Mouse (Mus musculus) midbrain, embryonic 10.5 days (tissue): ENCODE data around the gene Axl. TPM values are rescaled to one million over a fixed set of nuclear protein-coding genes. Genes with fewer than 3 reads are reported as not detected.
"Not testable (repeated sequence)": the region's sequence is repeated elsewhere in the genome, so short reads cannot be mapped to it uniquely, and the experiment has no call there.

Source experiments
- DNase-seq: peaks from one replicate; pipeline ENCODE4 v3.0.0-alpha.2; 2017; ENCODE audit warnings: low spot score
- H3K27ac ChIP-seq: fragments of 300-500 bp; sonication (generic); replicated peaks from 2 replicates; pipeline ENCODE4 v1.5.1; 2016; ENCODE audit warnings: mild to moderate bottlenecking
- H3K27me3 ChIP-seq: fragments of 300-500 bp; sonication (generic); 2 replicates; pipeline ENCODE4 v1.6.1; 2016; ENCODE audit warnings: low read depth, mild to moderate bottlenecking; ENCODE audit not compliant: poor library complexity, severe bottlenecking
- H3K36me3 ChIP-seq: fragments of 300-500 bp; sonication (generic); 2 replicates; pipeline ENCODE4 v1.6.1; 2016; ENCODE audit warnings: mild to moderate bottlenecking, moderate library complexity
- H3K4me1 ChIP-seq: fragments of 300-500 bp; sonication (generic); 2 replicates; pipeline ENCODE4 v1.6.1; 2016
- H3K4me3 ChIP-seq: fragments of 300-500 bp; sonication (generic); 2 replicates; pipeline ENCODE4 v1.5.1; 2016; ENCODE audit warnings: mild to moderate bottlenecking, moderate library complexity
- H3K9me3 ChIP-seq: fragments of 300-500 bp; sonication (generic); replicated peaks from 2 replicates; pipeline ENCODE4 v1.6.1; 2016; ENCODE audit warnings: mild to moderate bottlenecking
- WGBS: fragments of 180-500 bp; shearing (Covaris S2); methylation state at CpG from one replicate; pipeline ENCODE4 v1.1.7; 2016; 5-methylcytosine and 5-hydroxymethylcytosine counted together
- polyA plus RNA-seq: library from polyadenylated mRNA; unstranded; fragments of >200 nt; fragmentation: Nextera tagmentation; extraction: Ambion mirVana; gene quantifications from 2 replicates; pipeline ENCODE4 v1.2.1, GENCODE M21; 2016

Gene Axl
- polyA plus RNA-seq, 1 experiment from 2014 or later: 16.5 TPM

GRCm38 (mm10) chr7:25729862-25730261, 58.6 kb downstream of the Axl start:
- no peaks in the 10 kb centered on the region for H3K27me3 ChIP-seq
- no peak overlapping the region for H3K27ac ChIP-seq
- WGBS: 98% methylated on average over 2 of the region's 2 CpGs
- H3K9me3 ChIP-seq: no peaks in the 10 kb centered on the region
- no peak for DNase-seq
- no peak overlapping the region for H3K4me3 ChIP-seq
- H3K4me1 ChIP-seq: no peaks in the 10 kb centered on the region
- peaks cover 98% of the 10 kb centered on the region for H3K36me3 ChIP-seq

GRCm38 (mm10) chr7:25729396-25729795, 59.1 kb downstream of the Axl start:
- H3K9me3 ChIP-seq: no peaks in the 10 kb centered on the region
- no peak overlapping the region for H3K27ac ChIP-seq
- peaks cover 98% of the 10 kb centered on the region for H3K36me3 ChIP-seq
- H3K27me3 ChIP-seq: no peaks in the 10 kb centered on the region
- DNase-seq: no peak
- WGBS: 59% methylated on average over 2 of the region's 2 CpGs
- no peak overlapping the region for H3K4me3 ChIP-seq
- H3K4me1 ChIP-seq: no peaks in the 10 kb centered on the region

- WGBS: 97% methylated on average over 5 of the region's 5 CpGs
Observed at GRCm38 (mm10) chr7:25727800-25728199, 60.7 kb downstream of the Axl start.

GRCm38 (mm10) chr7:25725886-25726285, 62.6 kb downstream of the Axl start:
- no peaks in the 10 kb centered on the region for H3K4me1 ChIP-seq

More at GRCm38 (mm10) chr7:25727800-25728199, 60.7 kb downstream of the Axl start:
- no peaks in the 10 kb centered on the region for H3K27me3 ChIP-seq
- H3K9me3 ChIP-seq: no peaks in the 10 kb centered on the region
- peaks cover 98% of the 10 kb centered on the region for H3K36me3 ChIP-seq
- no peak overlapping the region for H3K4me3 ChIP-seq
- no peaks in the 10 kb centered on the region for H3K4me1 ChIP-seq
- no peak overlapping the region for H3K27ac ChIP-seq
- DNase-seq: no peak

GRCm38 (mm10) chr7:25721776-25722175, 66.7 kb downstream of the Axl start:
- not testable (repeated sequence) for H3K4me3 ChIP-seq, DNase-seq, H3K27ac ChIP-seq, H3K27me3 ChIP-seq, H3K9me3 ChIP-seq
- peaks cover 69% of the 10 kb centered on the region for H3K36me3 ChIP-seq
- H3K4me1 ChIP-seq: peaks cover 18% of the 10 kb centered on the region

More at GRCm38 (mm10) chr7:25725886-25726285, 62.6 kb downstream of the Axl start:
- no peak for DNase-seq
- no peaks in the 10 kb centered on the region for H3K9me3 ChIP-seq
- H3K27ac ChIP-seq: no peak overlapping the region
- WGBS: 89% methylated on average over 19 of the region's 19 CpGs
- H3K27me3 ChIP-seq: no peaks in the 10 kb centered on the region
- H3K4me3 ChIP-seq: no peak overlapping the region
- peaks cover 97% of the 10 kb centered on the region for H3K36me3 ChIP-seq

GRCm38 (mm10) chr7:25720760-25721159, 67.7 kb downstream of the Axl start:
- DNase-seq: no peak
- Histone ChIP-seq H3K4me3 (no peak overlapping the region), H3K27me3 (no peaks in the 10 kb centered on the region), H3K27ac (no peak overlapping the region), H3K9me3 (no peaks in the 10 kb centered on the region), H3K36me3 (peaks cover 64% of the 10 kb centered on the region), H3K4me1 (peaks cover 18% of the 10 kb centered on the region)
- WGBS: 92% methylated on average over 5 of the region's 5 CpGs

- peak overlapping the region; percentile 78; the same call in 1 of the 2 replicates for H3K4me3 ChIP-seq
- no peaks in the 10 kb centered on the region for H3K27me3 ChIP-seq
- H3K27ac ChIP-seq: no peak overlapping the region
- 64% methylated on average over 10 of the region's 10 CpGs for WGBS
- H3K9me3 ChIP-seq: no peaks in the 10 kb centered on the region
- H3K36me3 ChIP-seq: peaks cover 64% of the 10 kb centered on the region
- peaks cover 18% of the 10 kb centered on the region for H3K4me1 ChIP-seq
- DNase-seq: peak; percentile 82
Observed at GRCm38 (mm10) chr7:25719761-25720610, 68.5 kb downstream of the Axl start.

- Histone ChIP-seq H3K9me3 (no peaks in the 10 kb centered on the region), H3K27ac (peak within 1 kb of the TSS; percentile 87), H3K36me3 (peaks cover 64% of the 10 kb centered on the region), H3K4me1 (peaks cover 18% of the 10 kb centered on the region), H3K4me3 (peak within 1 kb of the TSS; percentile 78), H3K27me3 (no peaks in the 10 kb centered on the region)
- peak; percentile 89 for DNase-seq
- 4% methylated on average over 32 of the region's 32 CpGs for WGBS
Observed at GRCm38 (mm10) chr7:25718788-25719417, 69.6 kb downstream of the Axl start, which contains the start of gene Ccdc97. TSS of gene Ccdc97 (minus strand) at chr7:25719088.

DNA sequence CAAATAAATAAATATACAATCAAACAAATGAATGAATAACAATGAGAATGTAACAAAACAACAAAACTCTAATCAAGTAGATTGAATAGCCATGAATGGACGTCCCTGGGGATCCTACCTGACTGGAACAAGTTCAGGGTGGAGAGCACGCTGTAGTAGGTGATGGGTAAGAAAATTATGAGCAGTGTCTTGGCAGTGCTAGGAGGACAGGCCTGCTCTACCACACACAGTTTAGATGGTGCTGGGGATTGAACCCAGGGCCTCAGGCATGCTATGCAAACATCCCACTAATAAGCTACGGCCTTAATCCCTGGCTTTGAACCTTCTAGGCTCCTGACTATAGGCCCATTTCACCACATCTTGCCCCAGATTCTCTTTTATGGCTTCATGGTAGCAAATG, 71.0 kb downstream of the Axl start:
- H3K36me3 ChIP-seq: peaks cover 64% of the 10 kb centered on the region
- DNase-seq: no peak
- no peak overlapping the region for H3K27ac ChIP-seq
- H3K9me3 ChIP-seq: no peaks in the 10 kb centered on the region
- 95% methylated on average over 3 of the region's 3 CpGs for WGBS
- H3K4me1 ChIP-seq: peaks cover 19% of the 10 kb centered on the region
- no peaks in the 10 kb centered on the region for H3K27me3 ChIP-seq
- H3K4me3 ChIP-seq: peak overlapping the region; percentile 78

DNA sequence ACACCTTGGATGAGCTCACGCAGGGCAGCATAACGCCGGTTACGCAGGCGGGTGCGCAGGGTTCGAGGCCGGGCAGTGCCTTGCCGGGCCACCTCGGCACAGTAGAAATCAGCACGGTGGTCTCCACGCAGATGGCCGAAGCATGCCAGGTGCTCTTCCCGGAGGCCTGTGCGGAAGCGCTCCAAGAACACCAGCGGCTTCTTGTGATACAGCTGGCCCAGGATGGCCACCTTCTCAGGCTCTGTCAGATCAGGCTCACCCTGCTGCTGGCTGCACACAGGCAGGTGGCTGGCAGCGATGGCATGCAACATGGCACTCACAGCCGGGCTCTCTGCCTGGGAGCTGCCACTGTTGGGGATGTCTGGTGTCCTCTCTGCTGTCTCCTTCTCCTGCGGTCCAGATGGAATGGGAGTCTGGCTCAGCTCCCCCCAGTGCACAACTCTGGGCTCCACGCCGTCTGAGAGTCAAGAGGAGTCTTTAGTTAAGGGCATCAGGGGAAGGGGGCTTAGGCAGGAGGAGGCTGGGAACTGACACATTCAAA, 72.7 kb downstream of the Axl start:
- Histone ChIP-seq H3K9me3 (no peaks in the 10 kb centered on the region), H3K27ac (no peak overlapping the region), H3K27me3 (no peaks in the 10 kb centered on the region), H3K4me3 (no peak overlapping the region), H3K4me1 (peaks cover 36% of the 10 kb centered on the region), H3K36me3 (peaks cover 59% of the 10 kb centered on the region)
- DNase-seq: no peak
- WGBS: 96% methylated on average over 22 of the region's 22 CpGs

DNA sequence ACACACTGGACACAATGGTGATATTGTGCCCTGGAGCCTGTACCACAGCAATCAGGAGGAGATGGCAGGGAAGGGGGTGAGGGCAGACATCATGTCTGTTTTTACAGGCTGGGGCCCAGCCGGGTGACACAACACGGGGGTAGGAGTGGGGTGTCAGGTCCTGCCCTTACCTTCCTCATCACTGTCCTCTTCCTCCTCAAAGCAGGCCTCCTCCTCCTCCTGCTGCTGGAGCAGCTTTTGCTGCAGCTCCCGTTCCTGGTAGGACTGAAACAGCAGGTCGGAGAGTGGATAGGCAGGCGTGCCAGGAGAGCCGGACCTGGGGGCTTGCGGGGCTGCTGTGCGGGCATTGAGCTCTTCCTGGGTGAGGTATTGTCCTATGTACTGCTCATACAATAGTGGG, 73.9 kb downstream of the Axl start:
- H3K27me3 ChIP-seq: no peaks in the 10 kb centered on the region
- no peaks in the 10 kb centered on the region for H3K9me3 ChIP-seq
- H3K4me1 ChIP-seq: peaks cover 47% of the 10 kb centered on the region
- H3K4me3 ChIP-seq: no peak overlapping the region
- no peak for DNase-seq
- WGBS: 98% methylated on average over 8 of the region's 8 CpGs
- H3K27ac ChIP-seq: no peak overlapping the region
- peaks cover 48% of the 10 kb centered on the region for H3K36me3 ChIP-seq

- peaks cover 48% of the 10 kb centered on the region for H3K36me3 ChIP-seq
Observed at GRCm38 (mm10) chr7:25712801-25713200, 75.7 kb downstream of the Axl start.

More at GRCm38 (mm10) chr7:25712801-25713200, 75.7 kb downstream of the Axl start:
- 90% methylated on average over 9 of the region's 9 CpGs for WGBS
- Histone ChIP-seq H3K4me3 (no peak overlapping the region), H3K27me3 (no peaks in the 10 kb centered on the region), H3K9me3 (no peaks in the 10 kb centered on the region), H3K27ac (no peak overlapping the region), H3K4me1 (peaks cover 36% of the 10 kb centered on the region)
- DNase-seq: no peak
